Mouse (Mus musculus): ENCODE results near the gene Svep1.

The Svep1 gene

DNA sequence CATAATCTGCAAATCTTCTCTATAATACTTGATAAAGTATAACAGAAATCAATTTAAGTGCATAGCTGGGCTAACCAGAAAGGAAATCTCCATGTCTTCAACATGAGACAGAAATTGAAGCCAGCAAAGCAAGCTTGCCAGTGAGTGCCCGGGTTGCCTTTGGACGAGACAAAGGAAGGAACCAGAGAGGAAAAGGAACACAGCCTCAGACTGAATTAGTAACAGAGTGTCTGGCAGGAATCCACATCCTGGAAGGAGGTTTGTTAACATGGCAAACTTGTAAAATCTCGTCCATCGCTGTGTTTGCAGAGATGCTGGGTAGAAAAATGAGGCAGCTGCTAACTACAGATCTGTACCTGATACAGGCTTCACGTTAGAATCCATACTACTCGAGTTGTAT, 128.7 kb downstream of the Svep1 start:
- DNase-seq = peak; percentile 28

DNA sequence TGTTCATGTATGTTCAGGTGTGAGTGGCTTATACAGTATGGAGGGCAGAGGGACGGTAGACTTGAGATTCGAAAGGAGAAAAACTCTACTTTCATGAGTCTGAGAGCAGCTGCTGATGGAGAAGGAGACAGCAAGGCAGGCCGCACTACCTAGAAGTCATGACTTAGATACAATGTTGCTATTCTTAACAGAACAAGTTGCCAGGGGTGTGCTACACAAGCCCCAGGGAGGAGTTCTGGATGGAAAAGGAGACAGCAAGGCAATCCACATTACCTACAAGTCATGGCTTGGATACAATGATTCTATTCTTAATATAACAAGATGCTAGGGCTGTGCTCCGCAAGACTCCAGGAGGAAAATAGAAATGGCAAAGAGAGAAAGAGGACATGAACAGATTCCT, 129.1 kb downstream of the Svep1 start:
- no peak for DNase-seq

DNA sequence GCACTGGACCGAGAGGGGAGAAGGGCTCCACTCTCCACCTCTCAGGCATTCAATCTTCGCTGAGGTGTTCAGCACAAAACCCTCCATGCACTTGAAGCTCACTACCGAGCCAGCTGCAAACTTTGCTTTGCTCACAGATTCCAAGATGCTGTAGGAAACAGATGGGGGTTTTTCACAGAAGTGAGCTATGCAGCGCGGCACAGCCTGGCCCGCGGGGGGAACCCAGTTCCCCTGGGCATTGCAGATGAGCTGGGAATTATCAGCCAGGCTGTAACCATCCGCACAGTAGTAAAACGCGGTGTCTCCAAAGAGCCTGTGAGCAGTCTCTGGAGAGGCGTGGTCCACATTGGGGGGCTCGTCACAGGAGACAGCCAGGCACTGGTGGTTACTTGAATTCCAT, 133.8 kb downstream of the Svep1 start:
- DNase-seq = no peak

GRCm38 (mm10) chr4:58068886-58069285, 137.8 kb downstream of the Svep1 start:
- peak; percentile 49 for DNase-seq

DNA sequence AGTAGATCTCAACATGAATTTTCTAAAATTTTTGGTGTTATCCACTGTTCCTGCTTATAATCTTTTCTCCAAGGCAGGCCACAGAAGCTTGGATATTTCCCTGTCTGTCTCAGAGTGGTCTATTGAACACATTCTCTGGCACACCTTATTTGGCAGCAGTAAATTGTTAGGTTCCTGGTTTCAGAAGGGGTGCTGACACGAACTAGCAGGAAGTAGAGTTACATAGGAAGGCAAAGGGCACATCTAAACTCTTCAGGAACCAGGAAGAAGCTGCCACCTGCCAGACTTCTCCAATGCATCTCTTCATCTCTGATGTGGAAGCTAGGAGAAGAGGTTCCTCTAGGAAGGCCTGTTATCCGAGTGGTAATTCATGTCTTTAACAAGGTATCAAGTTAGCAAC, 141.9 kb downstream of the Svep1 start:
- DNase-seq = no peak

- no peak for DNase-seq
Observed at GRCm38 (mm10) chr4:58062933-58063332, 143.7 kb downstream of the Svep1 start.

DNA sequence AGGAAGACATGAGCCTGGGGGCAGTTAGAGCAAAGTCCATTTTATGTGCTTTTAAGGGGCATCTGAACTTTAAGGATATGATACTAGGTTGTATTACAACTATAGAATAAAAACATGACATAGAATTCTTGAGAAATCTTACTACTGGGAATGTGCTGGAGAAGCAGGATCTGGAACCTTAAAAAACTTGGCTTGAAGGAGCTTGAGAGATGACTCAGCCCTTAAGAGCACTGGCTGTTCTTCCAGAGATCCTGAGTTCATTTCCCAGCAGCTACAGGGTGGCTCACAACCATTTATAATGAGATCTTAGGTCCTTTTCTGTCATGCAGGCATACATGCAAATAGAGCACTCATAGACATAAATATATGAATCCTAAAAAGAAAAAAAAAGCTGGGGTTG, 151.0 kb downstream of the Svep1 start:
- DNase-seq = no peak

DNA sequence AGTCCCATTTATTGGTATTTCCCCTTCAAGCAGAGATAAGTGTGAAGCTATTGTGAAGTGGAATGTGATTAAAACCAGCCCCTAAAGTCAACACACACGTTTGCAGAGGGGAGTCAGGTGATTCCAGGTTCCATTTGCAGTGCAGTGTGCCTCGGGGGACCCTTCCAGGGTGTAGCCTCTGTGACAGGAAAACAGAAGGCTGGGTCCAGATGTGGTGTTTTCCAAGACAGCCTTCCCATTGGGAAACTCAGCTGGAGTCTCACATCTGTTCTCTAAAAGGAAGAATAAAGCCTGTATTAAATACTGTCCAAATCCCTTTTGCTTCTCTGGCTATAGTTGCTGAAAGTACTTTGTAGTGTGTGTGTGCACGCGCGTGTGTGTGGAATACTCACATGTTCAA, 152.2 kb downstream of the Svep1 start:
- no peak for DNase-seq

- no peak for DNase-seq
Observed at GRCm38 (mm10) chr4:58050746-58051145, 155.9 kb downstream of the Svep1 start.

DNA sequence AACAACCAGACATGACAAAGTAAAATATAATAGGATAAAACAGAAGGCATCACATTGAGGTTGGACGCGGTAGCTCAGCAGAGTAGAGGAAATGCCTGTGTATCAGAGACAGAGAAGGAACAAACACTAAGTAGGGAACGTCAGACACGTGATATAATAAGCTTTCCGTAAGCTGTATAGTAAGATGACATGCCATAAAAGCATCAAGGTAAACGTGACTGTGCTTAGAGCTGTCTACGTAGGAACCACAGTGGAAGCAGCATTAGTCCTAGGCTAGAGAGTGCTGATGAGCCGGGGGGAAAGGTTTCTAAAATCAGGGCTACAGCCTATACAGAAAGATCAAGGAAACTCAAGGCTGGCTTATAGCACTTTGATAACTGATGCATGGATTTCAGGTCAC, 156.4 kb downstream of the Svep1 start:
- DNase-seq = no peak

DNA sequence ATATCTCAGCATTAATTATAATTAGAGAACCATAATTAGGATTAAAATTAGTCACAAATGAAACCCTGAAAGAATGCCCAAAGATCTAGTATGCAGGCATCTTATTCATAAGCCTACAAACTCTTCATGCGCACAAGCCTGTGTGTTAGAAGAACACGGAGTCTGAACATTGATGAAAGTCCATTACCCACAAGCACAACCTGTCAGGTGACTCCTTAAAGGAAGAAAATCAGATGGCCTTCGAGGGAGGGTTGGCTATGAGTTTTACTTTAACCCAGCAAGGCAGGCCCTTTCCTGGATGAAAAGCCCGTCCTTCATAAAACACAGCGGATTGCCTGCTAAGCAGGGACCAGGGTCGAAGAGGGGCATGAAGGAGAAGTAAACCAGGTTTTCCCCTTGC, 161.8 kb downstream of the Svep1 start:
- no peak for DNase-seq

- no peak for DNase-seq
Observed at GRCm38 (mm10) chr4:58044356-58044755, 162.3 kb downstream of the Svep1 start.

DNA sequence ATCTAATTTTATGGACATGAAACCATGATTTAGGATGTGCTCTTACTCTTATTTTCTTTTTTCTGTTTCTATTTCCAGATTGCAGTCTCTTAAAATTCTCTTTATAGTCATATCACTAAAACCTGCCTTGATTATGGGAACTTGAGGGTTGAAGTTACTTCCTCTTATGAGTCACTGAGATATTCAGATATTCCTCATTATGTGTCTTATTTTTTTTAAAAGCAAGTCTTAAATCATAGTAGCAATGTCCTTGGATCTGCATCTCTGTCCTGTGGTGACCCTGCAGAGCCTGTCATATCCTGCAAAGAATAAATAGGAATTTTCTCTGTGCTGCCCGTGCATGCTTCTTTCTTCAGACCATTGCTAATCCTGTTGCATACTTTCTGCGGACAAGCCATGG, 166.6 kb downstream of the Svep1 start:
- no peak for DNase-seq

GRCm38 (mm10) chr4:58037096-58037705, 169.5 kb downstream of the Svep1 start:
- no peak for DNase-seq

- no peak for DNase-seq
Observed at GRCm38 (mm10) chr4:58034663-58035062, 172.0 kb downstream of the Svep1 start.

DNA sequence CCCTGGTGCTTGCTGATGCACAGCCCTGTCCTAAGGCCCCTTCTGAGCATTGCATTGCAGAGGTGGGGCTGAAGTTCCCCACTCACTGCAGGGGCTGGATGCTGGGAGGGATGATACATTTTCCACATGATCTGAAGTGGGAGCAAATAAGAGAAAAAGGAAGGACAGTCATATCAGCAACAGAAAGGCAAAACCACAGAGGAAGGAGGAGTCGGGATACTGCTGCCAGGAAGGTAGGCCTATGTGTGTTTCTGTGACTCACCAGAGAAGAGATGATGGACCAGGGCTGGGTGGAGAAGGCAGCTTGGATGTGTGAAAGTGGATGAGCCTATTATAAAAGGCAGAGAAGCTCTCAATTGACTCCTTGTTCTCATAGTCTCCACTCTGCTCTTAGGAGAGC, 173.9 kb downstream of the Svep1 start:
- no peak for DNase-seq

DNA sequence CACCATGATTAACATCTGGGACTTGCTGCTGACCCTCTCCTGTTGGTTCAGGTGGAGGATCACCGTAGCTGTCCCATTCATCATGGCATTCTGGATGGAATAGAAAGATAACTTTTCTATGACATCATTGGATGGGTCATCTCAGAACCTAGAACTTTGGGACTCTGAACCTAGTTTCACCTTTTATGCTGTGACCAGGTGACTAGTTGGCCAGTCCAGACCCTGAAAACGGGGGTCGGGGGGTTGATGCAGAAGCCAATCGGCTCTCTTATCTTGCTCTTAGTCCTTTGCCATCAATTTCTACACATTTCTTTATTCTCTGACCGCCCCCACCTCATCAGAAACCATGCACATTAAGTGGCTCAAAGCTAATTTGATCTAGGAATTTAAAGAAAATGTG, 197.6 kb downstream of the Svep1 start, which contains the start of gene Txndc8:
Txndc8 (minus strand) TSS at position 101 of the 400 bp plus-strand sequence.
- no peak for DNase-seq

GRCm38 (mm10) chr4:58003501-58003900, 203.2 kb downstream of the Svep1 start:
- DNase-seq = no peak

Data from cerebellum, adult 9-10 months (tissue).